Mouse (Mus musculus) stomach, postnatal 0 days (tissue): ENCODE measurements around the gene Apol7c. TPM values are rescaled to one million over a fixed set of nuclear protein-coding genes. Genes with fewer than 3 reads are reported as not detected.
"Not testable (repeated sequence)": the region's sequence is repeated elsewhere in the genome, so short reads cannot be mapped to it uniquely, and the experiment has no call there.

ENCODE experiments used
- ATAC-seq: fragments of 200-750 bp; cut with Nextera tagmentation; 2 replicates; pipeline ENCODE4 v1.8.0; 2017; ENCODE audit not compliant: low FRiP score, low TSS enrichment
- DNase-seq: peaks from one replicate; pipeline ENCODE4 v3.0.0-alpha.2; 2016; ENCODE audit warnings: low spot score
- H3K27ac ChIP-seq: fragments of 300-500 bp; sonication (generic); replicated peaks from 2 replicates; pipeline ENCODE4 v1.5.1; 2014; ENCODE audit warnings: mild to moderate bottlenecking, control low read depth
- H3K27me3 ChIP-seq: fragments of 300-500 bp; sonication (generic); 2 replicates; pipeline ENCODE4 v1.6.1; 2014; ENCODE audit warnings: low read length; ENCODE audit not compliant: control insufficient read depth, insufficient read depth
- H3K36me3 ChIP-seq: fragments of 300-500 bp; sonication (generic); 2 replicates; pipeline ENCODE4 v1.6.1; 2014; ENCODE audit warnings: low read length, mixed read lengths; ENCODE audit not compliant: control insufficient read depth, insufficient read depth
- H3K4me1 ChIP-seq: fragments of 300-500 bp; sonication (generic); replicated peaks from 2 replicates; pipeline ENCODE4 v1.6.1; 2014; ENCODE audit warnings: antibody characterized with exemption; ENCODE audit not compliant: control insufficient read depth, insufficient read depth
- H3K4me2 ChIP-seq: fragments of 300-500 bp; sonication (generic); replicated peaks from 2 replicates; pipeline ENCODE4 v1.6.1; 2014; ENCODE audit warnings: low read depth, mild to moderate bottlenecking, control low read depth, moderate library complexity
- H3K4me3 ChIP-seq: fragments of 300-500 bp; sonication (generic); 2 replicates; pipeline ENCODE4 v1.5.1; 2014; ENCODE audit warnings: low read depth, low read length, control low read depth
- H3K9ac ChIP-seq: fragments of 300-500 bp; sonication (generic); 2 replicates; pipeline ENCODE4 v1.6.1; 2014; ENCODE audit warnings: mild to moderate bottlenecking, low read length, control low read depth, mixed read lengths
- H3K9me3 ChIP-seq: fragments of 300-500 bp; sonication (generic); 2 replicates; pipeline ENCODE4 v1.6.1; 2016; ENCODE audit warnings: low read length; ENCODE audit not compliant: control insufficient read depth
- CTCF ChIP-seq: IDR thresholded peaks from 2 replicates; pipeline ENCODE4 v1.5.1; 2016; ENCODE audit warnings: antibody characterized with exemption, low read depth, mild to moderate bottlenecking, moderate library complexity
- EP300 ChIP-seq: optimal IDR thresholded peaks from 2 replicates; pipeline ENCODE3; 2016; ENCODE audit warnings: antibody characterized with exemption
- WGBS: fragments of 180-500 bp; shearing (Covaris S2); extraction: QIAGEN DNeasy Blood & Tissue Kit; methylation state at CpG from one replicate; pipeline ENCODE4 v1.1.7; 2014; 5-methylcytosine and 5-hydroxymethylcytosine counted together
- polyA plus RNA-seq: library from polyadenylated mRNA; unstranded; fragments of >200 nt; fragmentation: Nextera tagmentation; extraction: Ambion mirVana; gene quantifications from 2 replicates; pipeline ENCODE4 v1.2.1, GENCODE M21; 2015

Gene Apol7c
- 0.28 and 0.34 TPM in 2 replicates for polyA plus RNA-seq

DNA sequence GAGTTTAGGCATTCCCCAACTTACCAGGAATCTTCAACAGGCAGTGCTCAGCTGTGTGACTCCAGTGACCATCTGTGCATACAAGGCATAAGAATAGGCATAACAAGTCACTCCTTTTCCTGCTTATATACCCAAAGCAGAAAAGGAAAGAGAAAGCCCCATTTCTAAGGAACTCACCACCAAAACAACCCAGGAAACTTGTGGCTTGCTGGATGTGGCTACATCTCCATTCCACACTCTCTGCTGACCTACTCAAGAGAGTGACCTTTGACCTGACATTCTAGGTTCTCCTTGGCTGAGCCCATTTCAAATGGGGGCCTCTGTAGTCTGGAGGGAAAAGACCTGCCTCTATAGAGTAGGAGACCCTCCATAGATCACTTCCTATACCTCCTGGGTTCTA, at the start of gene Apol7c:
Gene Apol7c, minus strand, starts transcription at position 101 of the 400 bp plus-strand sequence.
- ATAC-seq (no peak), DNase-seq (no peak)
- Histone ChIP-seq H3K4me1 (no peaks in the 10 kb centered on the region), H3K9ac (no peak within 1 kb of the TSS), H3K9me3 (no peaks in the 10 kb centered on the region), H3K4me2 (no peak within 1 kb of the TSS), H3K4me3 (no peak within 1 kb of the TSS), H3K27ac (no peak within 1 kb of the TSS), H3K27me3 (no peaks in the 10 kb centered on the region), H3K36me3 (no peaks in the 10 kb centered on the region)
- TF ChIP-seq EP300 (no peak), CTCF (no peak)

DNA sequence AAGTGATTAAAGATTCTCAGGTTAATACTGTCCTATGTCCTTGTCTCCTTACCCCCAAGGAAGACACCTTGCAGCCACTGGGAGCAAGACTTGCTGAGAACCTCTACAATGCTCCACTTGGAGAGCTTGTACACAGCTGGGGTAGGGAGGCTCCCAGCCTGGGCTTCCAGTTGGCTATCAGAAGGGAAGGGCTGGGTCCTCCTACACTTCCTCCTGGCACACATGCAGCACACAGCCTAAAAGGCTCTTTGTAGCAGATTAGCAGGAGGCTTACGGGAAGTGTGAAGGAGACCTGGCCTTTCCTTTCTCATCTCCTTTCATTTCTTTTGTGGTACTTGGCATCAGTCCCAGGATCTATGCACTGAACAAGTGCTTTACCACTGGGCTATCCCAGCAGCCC, 48.6 kb upstream of the Apol7c start:
- H3K4me2 ChIP-seq: no peak overlapping the region
- no peaks in the 10 kb centered on the region for H3K4me1 ChIP-seq
- DNase-seq (peak; percentile 44), ATAC-seq (peak; percentile 70)
- no peaks in the 10 kb centered on the region for H3K36me3 ChIP-seq
- H3K27me3 ChIP-seq: no peaks in the 10 kb centered on the region
- H3K4me3 ChIP-seq: no peak overlapping the region
- no peaks in the 10 kb centered on the region for H3K9me3 ChIP-seq
- no peak overlapping the region for H3K27ac ChIP-seq
- WGBS: 19% methylated on average over 1 of the region's 1 CpGs
- no peak for TF ChIP-seq CTCF
- TF ChIP-seq EP300: no peak
- H3K9ac ChIP-seq: no peak overlapping the region

DNA sequence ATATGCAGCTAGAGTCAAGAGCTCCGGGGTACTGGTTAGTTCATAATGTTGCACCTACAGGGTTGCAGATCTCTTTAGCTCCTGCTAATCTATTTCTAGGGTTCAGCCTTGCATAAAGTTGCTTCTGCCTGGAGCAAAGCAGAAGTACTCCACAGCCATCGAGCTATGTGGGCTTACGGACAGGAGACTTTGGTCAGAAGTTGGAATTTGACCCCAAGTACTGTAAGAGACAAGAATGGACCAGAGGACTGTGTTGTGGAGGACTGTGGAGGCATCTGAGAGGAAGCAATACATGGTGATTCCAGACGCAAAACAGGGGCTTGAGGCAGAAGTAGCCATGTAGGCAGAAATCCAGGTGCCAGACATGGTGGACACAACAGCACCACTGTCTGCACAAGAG, 46.2 kb upstream of the Apol7c start:
- Histone ChIP-seq H3K9ac (no peak overlapping the region), H3K36me3 (no peaks in the 10 kb centered on the region), H3K27ac (no peak overlapping the region), H3K27me3 (no peaks in the 10 kb centered on the region), H3K4me2 (no peak overlapping the region), H3K9me3 (no peaks in the 10 kb centered on the region), H3K4me3 (no peak overlapping the region), H3K4me1 (no peaks in the 10 kb centered on the region)
- no peak for TF ChIP-seq EP300
- TF ChIP-seq CTCF: no peak
- DNase-seq (no peak), ATAC-seq (no peak)
- 92% methylated on average over 4 of the region's 4 CpGs for WGBS

DNA sequence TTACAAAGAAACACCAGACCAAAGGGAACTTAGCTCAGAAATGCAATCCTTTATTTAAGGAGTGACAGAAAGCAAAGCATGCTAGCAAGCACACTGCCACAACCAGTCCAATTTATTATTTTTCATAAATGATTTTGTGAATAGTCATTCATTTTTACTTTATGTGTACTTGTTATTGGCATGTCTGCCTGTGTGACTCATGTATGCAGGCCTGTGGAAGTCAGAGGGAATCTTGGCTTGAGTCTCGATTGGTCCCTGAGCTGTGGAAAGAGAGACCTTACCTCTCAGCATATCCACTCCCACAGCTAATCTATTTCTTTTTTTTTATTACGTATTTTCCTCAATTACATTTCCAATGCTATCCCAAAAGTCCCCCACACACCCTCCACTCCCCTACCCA, 45.7 kb upstream of the Apol7c start:
- Histone ChIP-seq H3K4me2 (no peak overlapping the region), H3K4me1 (no peaks in the 10 kb centered on the region), H3K4me3 (no peak overlapping the region), H3K27ac (no peak overlapping the region), H3K9ac (no peak overlapping the region), H3K9me3 (no peaks in the 10 kb centered on the region), H3K36me3 (no peaks in the 10 kb centered on the region), H3K27me3 (no peaks in the 10 kb centered on the region)
- ATAC-seq: no peak
- no peak for DNase-seq
- WGBS: 83% methylated on average over 2 of the region's 2 CpGs
- no peak for TF ChIP-seq CTCF
- no peak for TF ChIP-seq EP300

DNA sequence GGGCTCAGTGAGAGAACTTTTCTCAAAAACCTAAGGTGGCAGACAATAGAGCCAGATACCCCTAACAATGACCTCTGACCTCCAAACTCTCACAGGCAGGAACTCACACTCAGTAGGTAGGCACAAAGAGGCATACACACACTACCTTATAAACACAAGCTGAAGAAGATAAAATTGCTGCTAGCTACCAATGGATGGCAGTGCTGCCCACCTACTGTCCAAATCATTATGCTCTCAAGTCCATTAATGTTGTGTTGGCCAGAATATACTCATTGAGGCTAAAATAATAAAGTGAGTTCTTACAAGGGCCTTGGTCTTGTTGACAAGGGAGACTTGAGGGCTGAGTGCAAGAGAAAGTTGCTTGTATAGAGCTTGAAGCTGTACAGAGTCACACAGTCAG, 30.1 kb upstream of the Apol7c start:
- Histone ChIP-seq H3K27me3 (no peaks in the 10 kb centered on the region), H3K9ac (no peak overlapping the region), H3K4me1 (no peaks in the 10 kb centered on the region), H3K4me2 (no peak overlapping the region), H3K27ac (no peak overlapping the region), H3K9me3 (no peaks in the 10 kb centered on the region), H3K4me3 (no peak overlapping the region), H3K36me3 (no peaks in the 10 kb centered on the region)
- TF ChIP-seq EP300: no peak
- TF ChIP-seq CTCF: peak; percentile 48
- DNase-seq (no peak), ATAC-seq (no peak)

DNA sequence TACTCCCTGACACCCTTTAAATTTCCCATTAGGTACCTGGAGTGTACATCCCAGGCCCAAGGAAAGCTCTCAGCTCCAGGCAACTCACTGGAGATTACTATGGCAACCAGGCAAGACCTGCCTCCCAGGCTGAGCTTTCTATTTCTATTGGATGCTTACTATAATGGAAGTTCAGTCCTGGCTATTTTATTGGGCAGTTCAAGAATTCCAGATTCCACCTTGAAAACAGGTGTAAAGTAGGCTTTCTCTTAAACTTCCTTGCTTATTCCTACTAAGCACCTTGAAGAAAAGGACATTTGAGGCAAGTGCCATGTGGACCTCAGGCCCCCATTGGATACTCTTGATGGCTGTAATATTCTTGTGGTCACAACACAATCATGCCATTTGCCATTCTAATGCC, 28.7 kb upstream of the Apol7c start, which contains the start of gene 1700025B11Rik:
Gene 1700025B11Rik, minus strand, starts transcription at position 101 of the 400 bp plus-strand sequence.
- DNase-seq: no peak
- no peaks in the 10 kb centered on the region for H3K9me3 ChIP-seq
- no peak within 1 kb of the TSS for H3K9ac ChIP-seq
- H3K27me3 ChIP-seq: no peaks in the 10 kb centered on the region
- no peaks in the 10 kb centered on the region for H3K4me1 ChIP-seq
- H3K4me3 ChIP-seq: no peak within 1 kb of the TSS
- no peak within 1 kb of the TSS for H3K4me2 ChIP-seq
- H3K36me3 ChIP-seq: no peaks in the 10 kb centered on the region
- no peak within 1 kb of the TSS for H3K27ac ChIP-seq
- no peak for ATAC-seq
- TF ChIP-seq EP300 (no peak), CTCF (no peak)

DNA sequence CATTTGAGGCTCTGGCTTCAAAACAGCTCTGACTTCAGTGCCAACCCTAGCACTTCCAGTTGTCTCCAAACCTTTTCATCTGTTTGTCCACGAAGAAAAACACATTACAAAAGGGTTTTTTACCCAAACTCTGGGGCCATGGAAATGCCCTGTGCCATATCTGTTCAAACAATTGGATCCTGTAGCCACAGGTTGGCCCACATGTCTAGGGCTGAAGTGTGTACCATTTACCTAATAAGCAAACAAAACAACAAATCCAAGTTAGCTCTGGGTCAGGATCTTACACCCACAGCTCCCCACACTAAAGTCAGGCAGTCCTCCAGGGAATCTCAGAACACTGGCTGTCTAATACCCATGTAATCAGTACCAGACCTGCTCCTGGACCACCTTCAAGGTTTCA, 6.1 kb upstream of the Apol7c start:
- WGBS: 30% methylated on average over 1 of the region's 1 CpGs
- not testable (repeated sequence) for H3K9ac ChIP-seq, H3K36me3 ChIP-seq, ATAC-seq, H3K9me3 ChIP-seq, DNase-seq, H3K27me3 ChIP-seq, H3K27ac ChIP-seq, H3K4me3 ChIP-seq, H3K4me2 ChIP-seq, H3K4me1 ChIP-seq
